Mouse (Mus musculus): ENCODE results near the gene Gm10271. TPM values are rescaled to one million over a fixed set of nuclear protein-coding genes. Genes with fewer than 3 reads are reported as not detected.
A peak's percentile ranks its signal among the peaks of the same experiment; 100 is the strongest.

Gene Gm10271
- not detected in 2 replicates for polyA plus RNA-seq (2015; fragmentation: Nextera tagmentation; extraction: Ambion mirVana)

DNA sequence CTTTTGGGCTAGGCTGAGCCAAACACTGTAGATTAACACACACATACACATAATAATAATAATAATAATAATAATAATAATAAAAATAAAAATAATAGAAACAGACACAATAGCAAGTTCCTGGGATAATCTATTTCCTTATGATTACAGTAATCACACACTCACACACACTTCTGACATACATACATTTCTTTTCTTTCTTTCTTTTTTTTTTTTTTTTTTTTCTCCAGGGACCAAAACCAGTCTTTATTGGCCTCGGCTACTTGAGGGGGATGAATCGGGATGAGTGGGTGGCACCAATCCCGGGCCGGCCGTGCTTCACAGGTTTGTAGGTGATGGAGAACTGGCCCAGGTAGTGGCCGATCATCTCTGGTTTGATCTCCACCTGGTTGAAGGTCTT lies at the start of gene Gm10271:
Gene Gm10271 (minus strand): TSS at position 101 of the 400 bp plus-strand sequence.
- H3K27ac ChIP-seq: no peak within 1 kb of the TSS
- no peak for ATAC-seq
- WGBS: 97% methylated on average over 6 of the region's 6 CpGs
- H3K9me3 ChIP-seq (replicated peaks): no peaks in the 10 kb centered on the region
- H3K4me3 ChIP-seq: no peak within 1 kb of the TSS
- H3K9ac ChIP-seq: no peak within 1 kb of the TSS
- H3K36me3 ChIP-seq (ENCODE audit: poor library complexity, severe bottlenecking): no peaks in the 10 kb centered on the region
- no peaks in the 10 kb centered on the region for H3K4me1 ChIP-seq
- H3K27me3 ChIP-seq: no peaks in the 10 kb centered on the region
- no peak within 1 kb of the TSS for H3K4me2 ChIP-seq

DNA sequence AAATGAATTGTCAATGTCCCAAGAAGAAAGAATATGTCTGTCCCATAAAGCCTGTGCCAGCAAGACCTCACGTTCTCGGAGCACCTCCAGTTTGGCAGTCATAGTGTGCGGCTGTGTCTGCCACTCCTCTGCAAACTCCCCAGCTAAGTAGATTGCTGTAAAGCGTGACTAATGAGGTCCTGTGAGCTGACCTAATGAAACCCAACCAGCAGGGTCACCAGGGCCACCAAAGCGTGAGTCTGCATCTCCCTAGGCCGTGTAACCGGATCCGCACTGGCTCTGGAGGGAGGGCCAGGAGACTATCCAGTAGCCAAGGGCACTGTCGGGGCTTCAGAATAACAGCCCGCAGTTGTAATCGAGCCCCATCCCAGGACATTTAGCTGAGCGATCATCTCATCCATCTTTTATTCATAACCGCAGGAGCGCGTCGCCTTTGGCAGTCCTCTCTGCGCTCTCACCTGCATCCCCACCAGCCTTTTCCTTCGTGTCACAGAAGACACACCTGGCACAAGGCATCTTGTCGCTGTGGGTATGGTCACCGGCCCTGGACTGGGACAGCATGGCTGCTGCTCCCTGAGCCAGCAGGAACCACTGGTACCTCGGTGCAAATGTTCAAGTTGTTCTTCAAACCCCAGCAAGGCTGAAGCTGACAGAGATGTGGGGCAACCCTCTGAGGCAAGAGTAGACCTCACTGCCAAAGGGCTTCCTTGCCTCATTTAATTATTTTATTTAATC lies 48.8 kb upstream of the Gm10271 start:
- WGBS: 21% methylated on average over 21 of the region's 21 CpGs
- H3K36me3 ChIP-seq (ENCODE audit: poor library complexity, severe bottlenecking): no peaks in the 10 kb centered on the region
- H3K4me1 ChIP-seq: peaks cover 10% of the 10 kb centered on the region; the same call in 1 of the 2 replicates
- H3K27ac ChIP-seq: no peak overlapping the region
- peaks cover 3% of the 10 kb centered on the region; the same call in 1 of the 2 replicates for H3K27me3 ChIP-seq
- H3K9ac ChIP-seq: no peak overlapping the region
- H3K4me3 ChIP-seq: no peak overlapping the region
- ATAC-seq: no peak
- no peaks in the 10 kb centered on the region for H3K9me3 ChIP-seq (replicated peaks)
- no peak overlapping the region for H3K4me2 ChIP-seq

- no peak overlapping the region for H3K4me2 ChIP-seq
- no peak for ATAC-seq
- H3K9me3 ChIP-seq (replicated peaks): no peaks in the 10 kb centered on the region
- H3K4me3 ChIP-seq: no peak overlapping the region
- H3K27ac ChIP-seq: no peak overlapping the region
- no peaks in the 10 kb centered on the region; the same call in 1 of the 2 replicates for H3K27me3 ChIP-seq
- H3K9ac ChIP-seq: no peak overlapping the region
- H3K36me3 ChIP-seq (ENCODE audit: poor library complexity, severe bottlenecking): no peaks in the 10 kb centered on the region
- peaks cover 10% of the 10 kb centered on the region; the same call in 1 of the 2 replicates for H3K4me1 ChIP-seq
- WGBS: 42% methylated on average over 7 of the region's 7 CpGs
These were observed 46.0 kb upstream of the Gm10271 start for GRCm38 (mm10) chr10:117018281-117018840.

DNA sequence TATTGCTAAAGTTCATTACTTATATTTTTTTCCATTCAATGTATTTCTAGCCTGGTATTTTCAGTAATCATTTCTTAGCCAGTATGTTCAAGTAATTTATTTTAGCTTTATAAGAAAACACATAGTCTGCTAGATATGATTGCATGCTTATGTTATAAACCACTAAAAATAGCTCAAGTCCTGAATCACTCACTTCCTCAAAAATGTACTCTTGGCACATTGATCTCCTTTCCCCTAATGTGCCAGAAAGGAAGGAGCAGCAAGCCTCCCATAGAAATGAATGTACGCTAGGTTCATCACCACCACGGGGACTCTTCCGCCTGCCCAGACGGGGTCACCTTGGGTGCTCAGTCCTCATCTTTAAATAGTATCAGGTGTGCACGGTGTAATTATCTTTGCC lies 42.2 kb upstream of the Gm10271 start:
- no peak overlapping the region for H3K4me2 ChIP-seq
- peaks cover 10% of the 10 kb centered on the region; the same call in 1 of the 2 replicates for H3K4me1 ChIP-seq
- H3K9me3 ChIP-seq (replicated peaks): no peaks in the 10 kb centered on the region
- H3K36me3 ChIP-seq (ENCODE audit: poor library complexity, severe bottlenecking): no peaks in the 10 kb centered on the region
- 94% methylated on average over 5 of the region's 5 CpGs for WGBS
- no peak for ATAC-seq
- H3K27me3 ChIP-seq: no peaks in the 10 kb centered on the region
- H3K27ac ChIP-seq: no peak overlapping the region
- H3K9ac ChIP-seq: no peak overlapping the region
- H3K4me3 ChIP-seq: no peak overlapping the region

DNA sequence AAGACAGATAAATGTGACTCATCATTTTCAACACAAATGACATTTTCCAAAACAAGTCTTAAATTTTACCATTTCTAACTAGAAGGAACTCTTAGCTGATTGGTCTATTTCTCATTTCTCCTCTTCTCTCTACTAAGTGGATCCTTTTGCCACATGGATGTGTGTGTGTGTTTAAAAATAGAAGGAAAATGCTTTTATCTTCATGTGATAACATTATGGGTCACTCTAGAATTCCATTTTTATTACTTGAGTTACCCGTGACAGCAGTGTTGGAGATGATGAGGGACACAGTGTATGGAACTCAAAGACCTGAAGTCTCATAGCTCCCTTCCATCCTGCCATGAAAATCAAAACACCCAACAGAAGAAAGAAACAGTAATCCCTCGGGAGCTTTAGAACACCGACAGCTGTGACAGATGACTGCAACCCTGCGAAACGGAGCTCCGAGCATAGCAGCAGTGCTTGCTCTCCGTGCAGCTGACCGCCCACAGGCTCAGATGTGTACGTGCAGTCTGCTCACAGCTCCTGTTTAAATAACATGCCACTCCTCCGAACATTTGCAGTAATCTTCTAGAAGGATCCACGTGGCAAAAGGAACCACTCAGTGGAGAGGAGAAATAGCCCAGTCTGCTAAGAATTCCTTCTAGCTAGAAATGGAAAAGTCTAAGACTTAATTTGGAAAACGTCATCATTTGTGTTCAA lies 41.4 kb upstream of the Gm10271 start:
- Histone ChIP-seq H3K4me3 (no peak overlapping the region), H3K9me3 (replicated peaks) (no peaks in the 10 kb centered on the region), H3K9ac (no peak overlapping the region), H3K27ac (no peak overlapping the region), H3K27me3 (no peaks in the 10 kb centered on the region), H3K36me3 (ENCODE audit: poor library complexity, severe bottlenecking) (no peaks in the 10 kb centered on the region), H3K4me2 (peak overlapping the region; percentile 8), H3K4me1 (peaks cover 10% of the 10 kb centered on the region; the same call in 1 of the 2 replicates)
- ATAC-seq: 0 out of 2 replicates have a peak, but pooled peaks have one; percentile 33
- WGBS: 39% methylated on average over 12 of the region's 12 CpGs

GRCm38 (mm10) chr10:117011047-117011446 lies 38.6 kb upstream of the Gm10271 start:
- no peak for ATAC-seq
- WGBS: 42% methylated on average over 8 of the region's 8 CpGs

DNA sequence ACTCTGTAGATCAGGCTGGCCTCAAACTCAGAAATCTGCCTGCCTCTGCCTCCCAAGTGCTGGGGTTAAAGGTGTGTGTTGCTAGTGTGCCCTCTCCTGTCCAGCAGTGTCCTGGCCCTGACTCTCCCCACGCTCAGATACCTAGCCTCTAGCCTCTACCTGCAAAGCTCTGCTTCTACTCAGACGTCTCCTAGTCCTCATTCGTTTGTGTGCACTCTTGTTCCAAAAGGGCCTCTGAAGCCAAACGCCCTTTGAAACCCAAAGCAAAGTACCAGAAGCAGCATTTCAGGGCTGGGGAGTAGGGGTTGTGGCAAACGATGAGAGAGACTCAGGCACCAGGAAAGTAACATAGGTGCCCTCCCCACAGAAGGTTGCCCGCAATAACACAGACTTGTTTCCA lies 37.3 kb upstream of the Gm10271 start:
- H3K9me3 ChIP-seq (replicated peaks): no peaks in the 10 kb centered on the region
- H3K36me3 ChIP-seq (ENCODE audit: poor library complexity, severe bottlenecking): no peaks in the 10 kb centered on the region
- no peaks in the 10 kb centered on the region for H3K4me1 ChIP-seq
- no peak overlapping the region for H3K9ac ChIP-seq
- H3K27ac ChIP-seq: no peak overlapping the region
- H3K27me3 ChIP-seq: no peaks in the 10 kb centered on the region
- H3K4me3 ChIP-seq: no peak overlapping the region
- ATAC-seq: no peak
- H3K4me2 ChIP-seq: no peak overlapping the region
- WGBS: 86% methylated on average over 6 of the region's 6 CpGs

More at GRCm38 (mm10) chr10:117011047-117011446, 38.6 kb upstream of the Gm10271 start:
- Histone ChIP-seq H3K27me3 (no peaks in the 10 kb centered on the region), H3K36me3 (ENCODE audit: poor library complexity, severe bottlenecking) (no peaks in the 10 kb centered on the region), H3K4me2 (no peak overlapping the region), H3K27ac (no peak overlapping the region), H3K4me3 (no peak overlapping the region), H3K4me1 (no peaks in the 10 kb centered on the region), H3K9me3 (replicated peaks) (no peaks in the 10 kb centered on the region), H3K9ac (no peak overlapping the region)

DNA sequence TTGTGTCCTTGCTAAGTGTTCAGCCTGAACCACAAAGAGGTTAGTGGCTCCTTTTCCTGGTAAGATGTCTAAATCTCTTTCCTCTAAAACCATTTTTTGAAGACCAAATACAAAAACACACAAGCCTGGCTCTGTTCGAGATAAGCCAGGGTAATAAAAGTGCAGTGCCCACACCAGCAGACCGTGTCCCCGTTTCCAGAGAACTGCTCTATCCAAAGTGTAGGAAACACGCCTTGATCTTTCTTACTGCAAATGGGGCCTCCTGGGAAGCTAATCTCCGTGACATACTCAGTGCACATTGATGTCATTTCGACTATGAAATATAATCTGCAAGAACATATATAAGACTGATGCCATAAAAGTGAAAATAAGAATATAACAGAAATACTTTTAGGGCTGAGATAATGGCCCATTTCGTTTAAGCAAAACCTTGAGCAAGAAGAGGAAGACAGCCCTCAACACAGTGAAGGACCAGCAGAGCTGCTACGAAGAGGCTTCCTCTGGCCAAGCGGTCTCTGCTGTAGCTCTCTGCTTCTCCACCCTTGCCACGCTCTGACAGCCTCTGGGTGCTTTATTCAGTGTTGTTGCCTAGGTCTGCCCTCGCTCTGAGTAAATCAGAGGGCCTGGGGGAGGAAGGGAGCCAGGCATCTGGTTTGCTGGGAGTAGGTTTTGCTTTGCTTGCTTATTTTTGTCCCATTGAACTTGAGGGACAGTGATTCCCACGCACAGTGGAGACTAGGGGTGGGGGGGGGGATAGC lies 33.5 kb upstream of the Gm10271 start:
- Histone ChIP-seq H3K4me2 (no peak overlapping the region), H3K27me3 (no peaks in the 10 kb centered on the region), H3K27ac (no peak overlapping the region), H3K9me3 (replicated peaks) (no peaks in the 10 kb centered on the region), H3K36me3 (ENCODE audit: poor library complexity, severe bottlenecking) (no peaks in the 10 kb centered on the region), H3K9ac (no peak overlapping the region), H3K4me1 (no peaks in the 10 kb centered on the region), H3K4me3 (no peak overlapping the region)
- no peak for ATAC-seq
- 82% methylated on average over 12 of the region's 12 CpGs for WGBS

- H3K9ac ChIP-seq: no peak overlapping the region
- no peak overlapping the region for H3K4me3 ChIP-seq
- no peaks in the 10 kb centered on the region for H3K36me3 ChIP-seq (ENCODE audit: poor library complexity, severe bottlenecking)
- no peaks in the 10 kb centered on the region for H3K27me3 ChIP-seq
- ATAC-seq: no peak
- 82% methylated on average over 5 of the region's 5 CpGs for WGBS
- H3K4me1 ChIP-seq: no peaks in the 10 kb centered on the region
- no peaks in the 10 kb centered on the region for H3K9me3 ChIP-seq (replicated peaks)
- no peak overlapping the region for H3K27ac ChIP-seq
- H3K4me2 ChIP-seq: no peak overlapping the region
These were observed 32.3 kb upstream of the Gm10271 start for GRCm38 (mm10) chr10:117004695-117005094.

GRCm38 (mm10) chr10:117000975-117001374 lies 28.6 kb upstream of the Gm10271 start:
- Histone ChIP-seq H3K4me1 (no peaks in the 10 kb centered on the region), H3K4me3 (no peak overlapping the region), H3K9ac (no peak overlapping the region), H3K36me3 (ENCODE audit: poor library complexity, severe bottlenecking) (no peaks in the 10 kb centered on the region), H3K27me3 (no peaks in the 10 kb centered on the region), H3K4me2 (no peak overlapping the region), H3K9me3 (replicated peaks) (no peaks in the 10 kb centered on the region), H3K27ac (no peak overlapping the region)
- ATAC-seq: no peak
- 61% methylated on average over 12 of the region's 12 CpGs for WGBS

- ATAC-seq: no peak
- H3K27me3 ChIP-seq: no peaks in the 10 kb centered on the region
- WGBS: 87% methylated on average over 17 of the region's 17 CpGs
- H3K4me1 ChIP-seq: no peaks in the 10 kb centered on the region
- H3K4me3 ChIP-seq: no peak overlapping the region
- no peak overlapping the region for H3K4me2 ChIP-seq
- no peak overlapping the region for H3K9ac ChIP-seq
- H3K9me3 ChIP-seq (replicated peaks): no peaks in the 10 kb centered on the region
- no peak overlapping the region for H3K27ac ChIP-seq
- no peaks in the 10 kb centered on the region for H3K36me3 ChIP-seq (ENCODE audit: poor library complexity, severe bottlenecking)
These were observed 26.5 kb upstream of the Gm10271 start for GRCm38 (mm10) chr10:116998716-116999455.

Data from forebrain, embryonic 13.5 days (tissue).